Mouse (Mus musculus): ENCODE measurements at regions not wholly inside any gene's neighbourhood (a gene's known extent, or its start where the extent isn't known, plus 50 kb on each side); places are given as distances from the start of the nearest gene placed in this dataset.

DNA sequence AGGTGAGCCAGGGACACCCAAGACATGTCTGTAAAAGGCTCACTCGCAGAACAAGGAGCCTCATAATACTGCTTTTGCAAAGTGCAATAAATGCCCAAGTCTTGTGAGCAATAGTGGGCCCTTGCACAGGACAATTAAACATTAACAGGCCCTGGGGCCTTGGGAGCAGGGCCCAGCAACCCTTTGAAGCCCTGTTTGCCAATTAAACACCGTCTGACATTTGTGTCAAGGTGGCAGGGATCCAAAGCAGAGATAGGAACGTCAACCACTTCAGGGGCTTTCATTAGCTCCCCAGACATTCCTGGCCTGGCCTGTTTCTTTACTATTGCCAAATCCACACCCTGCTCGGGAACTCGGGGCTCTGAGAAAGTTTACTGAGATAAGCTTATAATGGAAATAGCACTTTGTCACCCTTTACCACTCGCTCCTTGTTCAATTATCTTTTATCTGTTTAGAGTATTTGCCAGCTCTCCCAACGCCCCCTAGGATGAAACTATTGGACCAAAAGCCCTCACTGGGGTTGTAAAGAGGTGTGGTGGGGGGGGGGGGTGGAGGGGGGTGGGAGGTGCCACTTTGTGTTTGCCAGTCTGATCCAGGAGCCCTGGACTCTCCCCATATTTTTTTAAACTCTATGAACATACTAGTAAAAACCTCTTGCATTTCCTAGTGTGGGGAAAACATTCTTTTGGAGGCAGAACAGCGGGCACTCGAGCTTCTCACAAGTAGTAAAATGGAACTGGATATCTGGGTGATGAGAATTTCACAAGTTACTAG is 247.4 kb downstream of the Fam49a start:
- Histone ChIP-seq H3K9me3 (ENCODE audit: control insufficient read depth, low read length) (no peaks in the 10 kb centered on the region), H3K4me1 (ENCODE audit: control insufficient read depth, insufficient read depth, low read length) (no peaks in the 10 kb centered on the region), H3K9ac (ENCODE audit: low read length) (no peak overlapping the region), H3K27ac (replicated peaks; ENCODE audit: low read depth, low read length) (no peak overlapping the region), H3K27me3 (ENCODE audit: control insufficient read depth, insufficient read depth, low read length) (no peaks in the 10 kb centered on the region), H3K4me2 (ENCODE audit: low read depth, severe bottlenecking) (no peak overlapping the region), H3K36me3 (ENCODE audit: control insufficient read depth, insufficient read depth, low read length) (no peaks in the 10 kb centered on the region), H3K4me3 (ENCODE audit: low read depth, low read length) (no peak overlapping the region)
- WGBS = 19% methylated on average over 9 of the region's 9 CpGs
- DNase-seq (ENCODE audit: low spot score) = peak; percentile 57
- ATAC-seq (ENCODE audit: insufficient number of reproducible peaks, low FRiP score, low TSS enrichment, low read depth) = peak; percentile 67; the same call in 1 of the 2 replicates

DNA sequence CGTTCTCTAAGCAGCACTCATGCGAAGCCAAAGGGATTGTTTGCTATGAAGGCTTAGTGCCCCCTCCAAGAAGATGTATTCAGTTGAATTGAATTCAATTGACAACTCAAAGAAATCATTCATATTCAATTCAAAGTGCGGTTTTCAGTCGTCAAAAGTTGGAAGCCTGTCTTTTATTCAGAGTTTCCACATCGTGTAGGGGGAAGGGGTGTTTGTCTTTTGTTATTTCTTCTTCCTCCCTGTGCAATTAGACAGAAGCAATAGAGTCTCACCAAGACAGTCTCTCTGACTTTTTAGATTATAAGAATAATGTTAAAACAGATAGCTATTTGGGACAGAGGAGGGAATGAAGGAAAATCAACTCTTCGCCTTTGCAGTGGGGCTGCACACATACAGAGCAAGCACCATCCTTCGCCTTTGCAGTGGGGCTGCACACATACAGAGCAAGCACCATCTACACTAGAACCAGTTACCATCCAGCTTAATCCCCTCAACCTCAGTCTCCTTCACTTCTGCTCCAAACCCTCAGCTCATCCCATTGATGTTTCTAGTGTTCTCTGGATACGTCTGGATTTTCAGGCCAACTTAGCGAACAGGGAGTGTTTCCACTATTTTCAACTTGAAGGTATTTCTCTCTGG is 246.7 kb downstream of the Fam49a start:
- Histone ChIP-seq H3K9me3 (ENCODE audit: control insufficient read depth, low read length) (no peaks in the 10 kb centered on the region), H3K27me3 (ENCODE audit: control insufficient read depth, insufficient read depth, low read length) (no peaks in the 10 kb centered on the region), H3K36me3 (ENCODE audit: control insufficient read depth, insufficient read depth, low read length) (no peaks in the 10 kb centered on the region), H3K27ac (replicated peaks; ENCODE audit: low read depth, low read length) (no peak overlapping the region), H3K4me3 (ENCODE audit: low read depth, low read length) (no peak overlapping the region), H3K4me2 (ENCODE audit: low read depth, severe bottlenecking) (no peak overlapping the region), H3K9ac (ENCODE audit: low read length) (no peak overlapping the region), H3K4me1 (ENCODE audit: control insufficient read depth, insufficient read depth, low read length) (no peaks in the 10 kb centered on the region)
- no peak for DNase-seq (ENCODE audit: low spot score)
- ATAC-seq (ENCODE audit: insufficient number of reproducible peaks, low FRiP score, low TSS enrichment, low read depth) = no peak
- WGBS = 61% methylated on average over 9 of the region's 9 CpGs

DNA sequence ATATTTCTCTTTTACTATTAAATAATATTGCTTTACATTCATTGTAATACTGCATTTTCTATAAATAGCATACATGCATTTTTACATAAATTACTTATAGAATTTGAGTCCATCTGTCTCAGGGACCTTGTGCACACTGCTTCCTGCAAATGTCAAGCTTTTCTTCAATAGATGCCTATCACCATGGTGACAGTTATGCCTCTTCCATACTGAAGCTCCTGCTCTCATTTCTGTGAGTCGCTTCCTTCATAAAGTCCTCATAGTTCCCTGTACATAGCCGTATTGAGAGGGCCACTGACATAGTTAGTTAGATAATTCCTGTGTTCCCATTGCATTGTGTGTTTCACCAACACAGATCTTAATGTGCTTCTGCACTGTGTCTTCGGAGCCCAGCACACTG is 244.7 kb downstream of the Fam49a start:
- no peaks in the 10 kb centered on the region for H3K27me3 ChIP-seq (ENCODE audit: control insufficient read depth, insufficient read depth, low read length)
- DNase-seq (ENCODE audit: low spot score) = no peak
- H3K4me2 ChIP-seq (ENCODE audit: low read depth, severe bottlenecking) = no peak overlapping the region
- no peak overlapping the region for H3K4me3 ChIP-seq (ENCODE audit: low read depth, low read length)
- no peaks in the 10 kb centered on the region for H3K4me1 ChIP-seq (ENCODE audit: control insufficient read depth, insufficient read depth, low read length)
- 95% methylated on average over 3 of the region's 3 CpGs for WGBS
- no peak overlapping the region for H3K27ac ChIP-seq (replicated peaks; ENCODE audit: low read depth, low read length)
- H3K36me3 ChIP-seq (ENCODE audit: control insufficient read depth, insufficient read depth, low read length) = no peaks in the 10 kb centered on the region
- ATAC-seq (ENCODE audit: insufficient number of reproducible peaks, low FRiP score, low TSS enrichment, low read depth) = no peak
- no peak overlapping the region for H3K9ac ChIP-seq (ENCODE audit: low read length)
- no peaks in the 10 kb centered on the region for H3K9me3 ChIP-seq (ENCODE audit: control insufficient read depth, low read length)

DNA sequence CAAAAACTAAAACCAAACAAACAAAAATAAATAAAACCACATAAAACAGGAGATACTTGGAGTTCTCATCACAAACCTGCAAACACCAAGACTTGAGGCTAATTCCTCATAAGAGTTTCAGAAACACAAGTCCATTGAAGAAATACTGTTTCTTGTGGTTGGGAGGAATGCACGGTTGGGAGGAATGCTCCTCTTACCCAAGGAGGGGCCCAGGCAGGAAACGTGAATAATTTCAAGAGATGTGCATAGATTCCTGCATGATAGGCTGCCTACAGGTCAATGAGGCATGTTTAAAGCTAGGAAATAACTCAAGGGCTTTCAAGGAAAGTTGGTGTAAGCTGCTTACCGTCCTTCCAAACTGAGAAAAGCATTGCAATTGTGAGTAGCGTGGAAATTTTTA is 243.7 kb downstream of the Fam49a start:
- Histone ChIP-seq H3K9ac (ENCODE audit: low read length) (no peak overlapping the region), H3K36me3 (ENCODE audit: control insufficient read depth, insufficient read depth, low read length) (no peaks in the 10 kb centered on the region), H3K27ac (replicated peaks; ENCODE audit: low read depth, low read length) (no peak overlapping the region), H3K27me3 (ENCODE audit: control insufficient read depth, insufficient read depth, low read length) (no peaks in the 10 kb centered on the region), H3K4me1 (ENCODE audit: control insufficient read depth, insufficient read depth, low read length) (no peaks in the 10 kb centered on the region), H3K4me3 (ENCODE audit: low read depth, low read length) (no peak overlapping the region), H3K4me2 (ENCODE audit: low read depth, severe bottlenecking) (no peak overlapping the region), H3K9me3 (ENCODE audit: control insufficient read depth, low read length) (no peaks in the 10 kb centered on the region)
- DNase-seq (ENCODE audit: low spot score) (no peak), ATAC-seq (ENCODE audit: insufficient number of reproducible peaks, low FRiP score, low TSS enrichment, low read depth) (no peak)
- 86% methylated on average over 4 of the region's 4 CpGs for WGBS

DNA sequence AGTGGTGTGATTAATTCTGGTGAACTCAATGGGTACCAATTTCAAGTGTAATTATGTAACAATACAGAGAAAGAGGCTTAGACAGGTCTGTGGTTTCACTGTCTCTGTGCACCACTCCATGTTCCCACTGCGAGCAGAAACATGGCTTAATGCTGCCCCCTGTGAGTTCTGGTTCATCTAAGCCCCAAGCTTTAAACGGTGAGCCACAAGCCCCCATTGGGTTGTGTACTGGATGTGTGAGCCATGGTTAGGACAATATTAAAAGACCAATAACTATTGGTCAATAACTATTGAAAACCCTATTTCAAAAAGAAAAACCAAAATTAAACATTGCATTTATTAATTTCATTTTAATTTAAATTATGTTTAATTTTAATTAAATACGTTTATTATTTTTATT is 238.0 kb downstream of the Fam49a start:
- ATAC-seq (ENCODE audit: insufficient number of reproducible peaks, low FRiP score, low TSS enrichment, low read depth) = no peak
- Histone ChIP-seq H3K27ac (replicated peaks; ENCODE audit: low read depth, low read length) (no peak overlapping the region), H3K9me3 (ENCODE audit: control insufficient read depth, low read length) (no peaks in the 10 kb centered on the region), H3K4me2 (ENCODE audit: low read depth, severe bottlenecking) (no peak overlapping the region), H3K4me1 (ENCODE audit: control insufficient read depth, insufficient read depth, low read length) (no peaks in the 10 kb centered on the region), H3K27me3 (ENCODE audit: control insufficient read depth, insufficient read depth, low read length) (no peaks in the 10 kb centered on the region), H3K9ac (ENCODE audit: low read length) (no peak overlapping the region), H3K4me3 (ENCODE audit: low read depth, low read length) (no peak overlapping the region), H3K36me3 (ENCODE audit: control insufficient read depth, insufficient read depth, low read length) (no peaks in the 10 kb centered on the region)
- no peak for DNase-seq (ENCODE audit: low spot score)
- 77% methylated on average over 3 of the region's 3 CpGs for WGBS

DNA sequence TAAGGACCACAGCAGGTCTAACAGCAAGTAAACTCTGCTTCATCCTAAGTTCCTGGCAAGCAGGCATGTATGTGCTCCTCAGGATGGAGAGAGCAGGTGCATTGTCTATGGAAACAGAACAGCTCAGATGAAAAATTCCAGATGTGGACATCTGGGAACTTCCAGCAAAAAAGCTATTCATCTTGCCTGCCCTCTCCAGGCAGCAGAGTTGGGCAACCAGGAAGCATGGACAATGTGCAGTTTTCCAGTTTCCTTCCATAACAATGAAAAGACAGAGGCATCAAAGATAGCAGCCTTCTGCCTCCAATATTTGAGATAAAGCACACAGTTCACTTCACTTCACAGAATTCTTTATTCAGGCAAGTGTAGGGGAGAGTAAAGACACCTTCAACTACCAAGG is 236.7 kb downstream of the Fam49a start:
- no peaks in the 10 kb centered on the region for H3K27me3 ChIP-seq (ENCODE audit: control insufficient read depth, insufficient read depth, low read length)
- ATAC-seq (ENCODE audit: insufficient number of reproducible peaks, low FRiP score, low TSS enrichment, low read depth) (no peak), DNase-seq (ENCODE audit: low spot score) (no peak)
- no peaks in the 10 kb centered on the region for H3K9me3 ChIP-seq (ENCODE audit: control insufficient read depth, low read length)
- H3K27ac ChIP-seq (replicated peaks; ENCODE audit: low read depth, low read length) = no peak overlapping the region
- H3K36me3 ChIP-seq (ENCODE audit: control insufficient read depth, insufficient read depth, low read length) = no peaks in the 10 kb centered on the region
- H3K4me3 ChIP-seq (ENCODE audit: low read depth, low read length) = no peak overlapping the region
- H3K4me2 ChIP-seq (ENCODE audit: low read depth, severe bottlenecking) = no peak overlapping the region
- no peaks in the 10 kb centered on the region for H3K4me1 ChIP-seq (ENCODE audit: control insufficient read depth, insufficient read depth, low read length)
- H3K9ac ChIP-seq (ENCODE audit: low read length) = no peak overlapping the region

DNA sequence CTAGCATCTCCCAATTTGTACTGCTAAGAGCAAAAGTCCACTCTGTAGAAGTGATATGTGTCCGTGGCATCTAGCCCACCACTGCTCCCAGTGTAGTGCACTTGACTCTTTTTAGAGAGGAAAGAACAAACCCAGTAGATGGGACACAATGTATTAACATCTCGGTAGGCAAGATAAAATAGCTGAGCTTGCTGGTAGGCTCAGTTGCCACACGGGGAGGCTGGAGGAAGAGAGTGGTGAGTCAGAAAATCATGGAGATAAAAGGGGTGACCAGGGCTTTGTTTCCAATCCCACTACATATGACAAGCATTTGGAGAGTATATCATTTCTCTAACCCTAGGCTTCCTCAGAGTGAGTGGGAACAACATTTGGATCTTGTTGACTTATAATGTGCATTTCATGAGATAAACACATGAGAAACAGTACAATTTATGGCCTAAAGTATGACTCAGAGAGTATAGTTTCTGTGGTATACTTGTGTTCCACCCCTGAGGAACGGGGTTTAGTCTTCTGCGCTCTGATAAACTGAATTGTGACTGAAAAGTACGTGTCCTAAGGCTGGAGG is 235.4 kb downstream of the Fam49a start:
- Histone ChIP-seq H3K36me3 (ENCODE audit: control insufficient read depth, insufficient read depth, low read length) (no peaks in the 10 kb centered on the region), H3K4me1 (ENCODE audit: control insufficient read depth, insufficient read depth, low read length) (no peaks in the 10 kb centered on the region), H3K9ac (ENCODE audit: low read length) (no peak overlapping the region), H3K4me2 (ENCODE audit: low read depth, severe bottlenecking) (no peak overlapping the region), H3K27me3 (ENCODE audit: control insufficient read depth, insufficient read depth, low read length) (no peaks in the 10 kb centered on the region), H3K9me3 (ENCODE audit: control insufficient read depth, low read length) (no peaks in the 10 kb centered on the region), H3K27ac (replicated peaks; ENCODE audit: low read depth, low read length) (no peak overlapping the region), H3K4me3 (ENCODE audit: low read depth, low read length) (no peak overlapping the region)
- WGBS = 89% methylated on average over 6 of the region's 6 CpGs
- DNase-seq (ENCODE audit: low spot score) (peak; percentile 18), ATAC-seq (ENCODE audit: insufficient number of reproducible peaks, low FRiP score, low TSS enrichment, low read depth) (no peak)

DNA sequence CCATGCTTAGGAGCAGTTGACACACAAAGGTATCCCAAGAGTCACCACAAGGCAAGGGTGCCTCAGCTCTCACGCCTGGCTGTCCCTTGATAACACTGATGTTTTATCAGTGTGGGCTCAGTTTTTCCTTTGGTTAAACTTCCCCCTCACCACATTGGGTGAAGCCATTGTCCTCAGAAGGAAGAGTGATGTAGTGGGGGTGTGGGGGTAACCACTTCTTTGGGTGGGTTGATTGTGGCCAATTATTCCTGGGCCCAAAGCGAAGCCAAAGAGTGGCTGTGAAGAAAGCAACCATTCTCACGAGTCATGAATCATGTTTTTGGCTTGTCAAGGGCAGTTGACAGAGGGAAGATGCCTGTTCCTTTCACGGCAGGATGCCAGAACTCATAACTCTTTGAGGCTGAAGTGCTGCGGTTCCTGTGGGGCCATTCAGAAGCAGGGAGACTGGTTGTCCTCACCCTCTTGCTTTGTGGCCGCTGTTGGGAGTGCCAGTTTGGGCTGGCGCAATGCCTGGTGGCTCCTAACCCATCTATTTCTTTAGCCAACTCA is 234.7 kb downstream of the Fam49a start:
- DNase-seq (ENCODE audit: low spot score) (no peak), ATAC-seq (ENCODE audit: insufficient number of reproducible peaks, low FRiP score, low TSS enrichment, low read depth) (no peak)
- Histone ChIP-seq H3K9me3 (ENCODE audit: control insufficient read depth, low read length) (no peaks in the 10 kb centered on the region), H3K27me3 (ENCODE audit: control insufficient read depth, insufficient read depth, low read length) (no peaks in the 10 kb centered on the region), H3K36me3 (ENCODE audit: control insufficient read depth, insufficient read depth, low read length) (no peaks in the 10 kb centered on the region), H3K4me1 (ENCODE audit: control insufficient read depth, insufficient read depth, low read length) (no peaks in the 10 kb centered on the region), H3K9ac (ENCODE audit: low read length) (no peak overlapping the region), H3K4me2 (ENCODE audit: low read depth, severe bottlenecking) (no peak overlapping the region), H3K4me3 (ENCODE audit: low read depth, low read length) (no peak overlapping the region), H3K27ac (replicated peaks; ENCODE audit: low read depth, low read length) (no peak overlapping the region)
- 90% methylated on average over 7 of the region's 7 CpGs for WGBS

All from limb, embryonic 11.5 days (tissue).